Mouse (Mus musculus): ENCODE data around the gene Mbtd1. TPM values are rescaled to one million over a fixed set of nuclear protein-coding genes. Genes with fewer than 3 reads are reported as not detected.

Gene Mbtd1
- polyA plus RNA-seq, 1 experiment from 2014 or later = 44.6 TPM

GRCm38 (mm10) chr11:93954738-93955255 lies 69.1 kb downstream of the Mbtd1 start:
- peaks cover 50% of the 10 kb centered on the region for H3K4me1 ChIP-seq
- WGBS = 44% methylated on average over 13 of the region's 13 CpGs
- peak overlapping the region; percentile 88 for H3K27ac ChIP-seq (replicated peaks)
- H3K9me3 ChIP-seq = no peaks in the 10 kb centered on the region
- no peak for DNase-seq (ENCODE audit: low spot score)
- H3K36me3 ChIP-seq (replicated peaks) = peaks cover 74% of the 10 kb centered on the region
- peak overlapping the region; percentile 72 for H3K4me3 ChIP-seq
- H3K27me3 ChIP-seq (replicated peaks; ENCODE audit: low read depth, poor library complexity, severe bottlenecking) = no peaks in the 10 kb centered on the region

GRCm38 (mm10) chr11:93955256-93956150 lies 69.9 kb downstream of the Mbtd1 start:
- WGBS = under 1% methylated on average over 67 of the region's 67 CpGs

DNA sequence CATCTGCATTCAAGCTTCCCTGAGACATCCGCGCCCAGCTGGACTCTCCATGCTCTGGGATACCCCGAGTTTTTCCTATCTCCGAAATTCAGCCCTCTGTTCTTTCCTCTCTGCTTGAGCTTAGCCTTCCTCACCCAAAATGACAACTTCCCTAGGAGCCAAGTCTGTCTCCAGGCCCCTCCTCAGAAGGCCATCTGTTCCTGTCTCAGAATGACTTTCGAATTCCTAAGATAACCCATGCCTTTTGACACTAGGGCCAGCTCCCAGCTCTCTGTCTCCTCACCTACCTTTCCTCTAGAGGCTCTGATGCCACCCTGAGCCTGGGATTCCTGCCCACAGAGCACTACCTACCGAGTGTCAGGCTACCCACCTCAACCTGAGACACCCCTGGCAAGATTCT lies 70.5 kb downstream of the Mbtd1 start, which contains the start of gene Nme2:
Nme2 (minus strand) TSS at position 101 of the 400 bp plus-strand sequence.
- DNase-seq (ENCODE audit: low spot score) = no peak
- Histone ChIP-seq H3K27ac (replicated peaks) (peak within 1 kb of the TSS; percentile 88), H3K27me3 (replicated peaks; ENCODE audit: low read depth, poor library complexity, severe bottlenecking) (no peaks in the 10 kb centered on the region), H3K36me3 (replicated peaks) (peaks cover 74% of the 10 kb centered on the region), H3K9me3 (no peaks in the 10 kb centered on the region), H3K4me3 (peak within 1 kb of the TSS; percentile 72), H3K4me1 (peaks cover 50% of the 10 kb centered on the region)
- 5% methylated on average over 6 of the region's 6 CpGs for WGBS

More at GRCm38 (mm10) chr11:93955256-93956150, 69.9 kb downstream of the Mbtd1 start:
- Histone ChIP-seq H3K27me3 (replicated peaks; ENCODE audit: low read depth, poor library complexity, severe bottlenecking) (no peaks in the 10 kb centered on the region), H3K4me1 (peaks cover 50% of the 10 kb centered on the region), H3K9me3 (no peaks in the 10 kb centered on the region), H3K36me3 (replicated peaks) (peaks cover 74% of the 10 kb centered on the region), H3K4me3 (peak overlapping the region; percentile 72), H3K27ac (replicated peaks) (peak overlapping the region; percentile 88)
- peak; percentile 97 for DNase-seq (ENCODE audit: low spot score)

- Histone ChIP-seq H3K36me3 (replicated peaks) (peaks cover 74% of the 10 kb centered on the region), H3K27me3 (replicated peaks; ENCODE audit: low read depth, poor library complexity, severe bottlenecking) (no peaks in the 10 kb centered on the region), H3K27ac (replicated peaks) (no peak overlapping the region), H3K9me3 (no peaks in the 10 kb centered on the region), H3K4me1 (peaks cover 48% of the 10 kb centered on the region), H3K4me3 (no peak overlapping the region)
- 90% methylated on average over 2 of the region's 2 CpGs for WGBS
- DNase-seq (ENCODE audit: low spot score) = no peak
Observed at GRCm38 (mm10) chr11:93957031-93957555, 71.4 kb downstream of the Mbtd1 start.

DNA sequence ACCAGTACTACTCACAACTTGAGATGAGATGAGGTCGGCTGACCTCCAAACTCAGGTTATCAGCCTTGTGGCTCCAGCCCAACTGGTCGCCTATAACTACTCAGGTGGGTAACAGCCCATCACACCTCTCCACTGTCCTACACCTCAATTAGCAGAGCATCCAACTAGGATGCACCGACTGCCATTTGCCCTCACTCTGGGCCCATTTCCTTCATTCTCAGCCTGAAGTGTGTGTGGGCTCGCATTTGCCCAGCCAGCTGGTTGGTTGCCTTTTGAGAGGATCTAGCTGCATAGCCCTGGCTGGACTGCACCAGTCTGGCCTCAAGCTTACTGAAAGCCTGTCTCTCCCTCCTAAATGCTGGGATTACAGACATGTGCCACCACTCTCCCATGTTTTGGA lies 72.1 kb downstream of the Mbtd1 start:
- H3K27me3 ChIP-seq (replicated peaks; ENCODE audit: low read depth, poor library complexity, severe bottlenecking) = no peaks in the 10 kb centered on the region
- no peak overlapping the region for H3K4me3 ChIP-seq
- H3K4me1 ChIP-seq = peaks cover 41% of the 10 kb centered on the region
- peaks cover 74% of the 10 kb centered on the region for H3K36me3 ChIP-seq (replicated peaks)
- no peak for DNase-seq (ENCODE audit: low spot score)
- 88% methylated on average over 4 of the region's 4 CpGs for WGBS
- H3K9me3 ChIP-seq = no peaks in the 10 kb centered on the region
- H3K27ac ChIP-seq (replicated peaks) = no peak overlapping the region

DNA sequence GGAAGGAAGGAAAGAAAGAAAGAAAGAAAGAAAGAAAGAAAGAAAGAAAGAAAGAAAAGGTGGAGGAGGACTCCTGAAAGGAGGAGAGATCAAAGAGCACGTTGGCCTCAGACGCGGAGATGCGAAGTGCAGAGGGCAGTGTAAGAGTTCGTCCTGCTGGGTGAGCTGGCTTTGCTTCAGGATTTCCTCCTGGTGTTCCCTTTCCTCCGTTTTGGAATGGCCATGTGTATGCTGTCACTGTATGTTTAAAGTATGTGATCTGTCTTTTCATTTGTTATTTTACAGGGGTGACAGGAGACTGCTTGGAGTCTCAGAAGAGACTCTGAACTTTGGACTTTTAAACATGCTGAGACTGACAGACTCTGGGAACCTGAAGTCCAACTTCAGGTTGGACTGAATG lies 75.8 kb downstream of the Mbtd1 start:
- 94% methylated on average over 6 of the region's 6 CpGs for WGBS
- H3K4me1 ChIP-seq = peaks cover 8% of the 10 kb centered on the region
- H3K4me3 ChIP-seq = no peak overlapping the region
- no peaks in the 10 kb centered on the region for H3K9me3 ChIP-seq
- H3K36me3 ChIP-seq (replicated peaks) = peaks cover 95% of the 10 kb centered on the region
- no peaks in the 10 kb centered on the region for H3K27me3 ChIP-seq (replicated peaks; ENCODE audit: low read depth, poor library complexity, severe bottlenecking)
- DNase-seq (ENCODE audit: low spot score) = no peak
- H3K27ac ChIP-seq (replicated peaks) = no peak overlapping the region

DNA sequence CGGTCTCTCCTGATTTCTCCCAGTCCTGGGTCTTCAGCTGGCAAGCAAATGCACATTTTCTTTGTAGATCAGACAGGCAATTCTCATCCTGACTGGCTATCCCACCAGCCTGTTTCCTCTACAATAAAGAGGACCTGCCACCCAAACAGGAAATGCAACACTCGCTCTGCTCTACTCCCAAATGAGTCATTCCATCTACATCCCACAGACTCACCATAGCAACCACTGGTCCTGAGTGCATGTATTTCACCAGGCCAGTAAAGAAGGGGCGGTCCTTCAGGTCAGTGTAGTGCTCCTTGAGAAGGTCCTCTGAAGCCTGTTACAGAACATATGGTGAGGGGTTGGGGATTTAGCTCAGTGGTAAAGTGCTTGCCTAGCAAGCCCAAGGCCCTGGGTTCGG lies 77.4 kb downstream of the Mbtd1 start:
- DNase-seq (ENCODE audit: low spot score) = peak; percentile 4
- WGBS = 90% methylated on average over 4 of the region's 4 CpGs
- H3K4me3 ChIP-seq = no peak overlapping the region
- peaks cover 8% of the 10 kb centered on the region for H3K4me1 ChIP-seq
- H3K36me3 ChIP-seq (replicated peaks) = peaks cover 83% of the 10 kb centered on the region
- H3K9me3 ChIP-seq = no peaks in the 10 kb centered on the region
- no peaks in the 10 kb centered on the region for H3K27me3 ChIP-seq (replicated peaks; ENCODE audit: low read depth, poor library complexity, severe bottlenecking)
- no peak overlapping the region for H3K27ac ChIP-seq (replicated peaks)

DNA sequence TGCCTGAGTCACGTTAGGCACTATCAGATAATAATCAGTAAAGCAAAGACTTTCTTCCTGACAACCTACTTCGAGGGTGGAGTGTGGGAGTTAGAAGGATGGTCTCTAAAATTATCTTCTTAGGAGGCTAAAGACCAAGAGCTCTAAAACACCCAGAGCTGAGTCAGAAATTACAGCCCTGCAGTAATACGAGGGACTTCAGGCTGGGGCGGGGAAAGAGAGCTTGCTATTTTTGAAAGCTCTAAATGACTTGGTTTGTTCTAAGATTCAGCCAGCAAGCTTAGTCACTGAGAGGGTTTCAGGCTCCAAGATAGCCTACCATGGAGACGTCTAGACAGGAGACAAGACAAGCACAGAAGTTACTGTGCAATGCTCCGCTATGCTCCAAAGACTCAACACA lies 79.7 kb downstream of the Mbtd1 start:
- Histone ChIP-seq H3K27me3 (replicated peaks; ENCODE audit: low read depth, poor library complexity, severe bottlenecking) (no peaks in the 10 kb centered on the region), H3K4me3 (no peak overlapping the region), H3K27ac (replicated peaks) (no peak overlapping the region), H3K9me3 (no peaks in the 10 kb centered on the region), H3K4me1 (peaks cover 20% of the 10 kb centered on the region), H3K36me3 (replicated peaks) (peaks cover 59% of the 10 kb centered on the region)
- no peak for DNase-seq (ENCODE audit: low spot score)
- WGBS = 92% methylated on average over 6 of the region's 6 CpGs

GRCm38 (mm10) chr11:93967381-93967780 lies 81.7 kb downstream of the Mbtd1 start:
- H3K36me3 ChIP-seq (replicated peaks) = peaks cover 39% of the 10 kb centered on the region
- H3K9me3 ChIP-seq = no peaks in the 10 kb centered on the region
- H3K27ac ChIP-seq (replicated peaks) = peak overlapping the region; percentile 92
- no peaks in the 10 kb centered on the region for H3K27me3 ChIP-seq (replicated peaks; ENCODE audit: low read depth, poor library complexity, severe bottlenecking)
- 4% methylated on average over 11 of the region's 11 CpGs for WGBS
- peaks cover 20% of the 10 kb centered on the region for H3K4me1 ChIP-seq
- peak overlapping the region; percentile 86 for H3K4me3 ChIP-seq
- DNase-seq (ENCODE audit: low spot score) = peak; percentile 43

GRCm38 (mm10) chr11:93968005-93968847 lies 82.6 kb downstream of the Mbtd1 start, which contains the start of the genes Gm20390 and Nme1:
Gene Gm20390 (minus strand): TSS chr11:93968293.
Gene Nme1 (minus strand): TSS chr11:93968521.
- H3K9me3 ChIP-seq = no peaks in the 10 kb centered on the region
- WGBS = under 1% methylated on average over 40 of the region's 40 CpGs

DNA sequence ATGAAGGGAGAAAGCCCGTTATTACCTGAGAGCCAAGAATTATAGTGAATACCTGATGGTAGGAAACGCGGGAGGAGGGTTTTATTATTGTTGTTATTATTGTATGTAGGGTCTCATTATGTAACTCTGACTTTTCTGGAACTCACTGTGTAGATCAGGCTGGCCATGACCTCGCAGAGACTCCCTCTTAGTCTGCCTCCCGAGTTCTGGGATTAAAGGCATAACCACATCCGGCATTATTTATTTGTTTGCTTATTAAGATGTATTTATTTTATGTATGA lies 83.1 kb downstream of the Mbtd1 start:
- H3K27ac ChIP-seq (replicated peaks) = peak overlapping the region; percentile 92

More at GRCm38 (mm10) chr11:93968005-93968847, 82.6 kb downstream of the Mbtd1 start, which contains the start of the genes Gm20390 and Nme1:
- no peaks in the 10 kb centered on the region for H3K27me3 ChIP-seq (replicated peaks; ENCODE audit: low read depth, poor library complexity, severe bottlenecking)
- peak within 1 kb of the TSS; percentile 86 for H3K4me3 ChIP-seq
- H3K27ac ChIP-seq (replicated peaks) = peak within 1 kb of the TSS; percentile 92
- peaks cover 31% of the 10 kb centered on the region for H3K36me3 ChIP-seq (replicated peaks)
- DNase-seq (ENCODE audit: low spot score) = peak; percentile 97
- H3K4me1 ChIP-seq = peaks cover 20% of the 10 kb centered on the region

GRCm38 (mm10) chr11:93969171-93969570 lies 83.5 kb downstream of the Mbtd1 start:
- 93% methylated on average over 6 of the region's 6 CpGs for WGBS
- peak; percentile 6 for DNase-seq (ENCODE audit: low spot score)
- H3K27ac ChIP-seq (replicated peaks) = no peak overlapping the region

More for the DNA sequence above, 83.1 kb downstream of the Mbtd1 start:
- DNase-seq (ENCODE audit: low spot score) = no peak
- WGBS = 52% methylated on average over 6 of the region's 6 CpGs
- peaks cover 25% of the 10 kb centered on the region for H3K36me3 ChIP-seq (replicated peaks)
- H3K9me3 ChIP-seq = no peaks in the 10 kb centered on the region
- H3K27me3 ChIP-seq (replicated peaks; ENCODE audit: low read depth, poor library complexity, severe bottlenecking) = no peaks in the 10 kb centered on the region
- peaks cover 20% of the 10 kb centered on the region for H3K4me1 ChIP-seq
- peak overlapping the region; percentile 86 for H3K4me3 ChIP-seq

More at GRCm38 (mm10) chr11:93969171-93969570, 83.5 kb downstream of the Mbtd1 start:
- peaks cover 21% of the 10 kb centered on the region for H3K36me3 ChIP-seq (replicated peaks)
- peak overlapping the region; percentile 86; the same call in 1 of the 2 replicates for H3K4me3 ChIP-seq
- no peaks in the 10 kb centered on the region for H3K9me3 ChIP-seq
- H3K4me1 ChIP-seq = peaks cover 20% of the 10 kb centered on the region
- no peaks in the 10 kb centered on the region for H3K27me3 ChIP-seq (replicated peaks; ENCODE audit: low read depth, poor library complexity, severe bottlenecking)
